Mouse (Mus musculus) T-helper 2 cell (primary cell): ENCODE measurements around the gene Speer4c.
"Not testable (repeated sequence)": the region's sequence is repeated elsewhere in the genome, so short reads cannot be mapped to it uniquely, and the experiment has no call there.

Experiments used
- in situ Hi-C: fragments of 300-600 bp; cut with MboI, MseI; formaldehyde crosslinking; loops from one replicate; pipeline ENCODE4 v1.15.1; 2025; ENCODE audit warnings: high pct_unique_total_duplicates

Gene Speer4c

GRCm38 (mm10) chr5:15714171-15714570, at the start of gene Speer4c:
Speer4c (minus strand) TSS chr5:15714271.
- in situ Hi-C loops = not testable (repeated sequence)

- in situ Hi-C loops = no loop called here
These were observed 33.6 kb upstream of the Speer4c start for GRCm38 (mm10) chr5:15747478-15748255.

GRCm38 (mm10) chr5:15734097-15734867, 20.2 kb upstream of the Speer4c start:
- in situ Hi-C loops = no loop called here

- in situ Hi-C loops = not testable (repeated sequence)
These were observed 11.2 kb downstream of the Speer4c start for GRCm38 (mm10) chr5:15702891-15703290.

GRCm38 (mm10) chr5:15697719-15698118, 16.4 kb downstream of the Speer4c start:
- in situ Hi-C loops = loop anchor here (10.0 to 25.0 kb wide), 3 partner anchors 103 to 743 kb away; no protein-coding TSS in a partner anchor

- in situ Hi-C loops = loop anchor here (5.0 to 25.0 kb wide), 4 partner anchors 97 to 737 kb away; no protein-coding TSS in a partner anchor
These were observed 22.2 kb downstream of the Speer4c start for GRCm38 (mm10) chr5:15691849-15692248.

- in situ Hi-C loops = loop anchor here (5.0 to 25.0 kb wide), 4 partner anchors 96 to 736 kb away; no protein-coding TSS in a partner anchor
These were observed 23.2 kb downstream of the Speer4c start for GRCm38 (mm10) chr5:15690822-15691221.

GRCm38 (mm10) chr5:15689659-15690213, 24.3 kb downstream of the Speer4c start:
- in situ Hi-C loops = loop anchor here (5.0 to 25.0 kb wide), 4 partner anchors 95 to 735 kb away; no protein-coding TSS in a partner anchor

- in situ Hi-C loops = loop anchor here (25.0 kb wide), 1 partner anchor 627 kb away; no protein-coding TSS in a partner anchor
These were observed 25.0 kb downstream of the Speer4c start for GRCm38 (mm10) chr5:15688874-15689658.

- in situ Hi-C loops = loop anchor here (25.0 kb wide), 1 partner anchor 619 kb away; no protein-coding TSS in a partner anchor
These were observed 32.6 kb downstream of the Speer4c start for GRCm38 (mm10) chr5:15681301-15682035.

GRCm38 (mm10) chr5:15679980-15680949, 33.8 kb downstream of the Speer4c start:
- in situ Hi-C loops = loop anchor here (25.0 kb wide), 1 partner anchor 618 kb away; no protein-coding TSS in a partner anchor

- in situ Hi-C loops = loop anchor here (25.0 kb wide), 1 partner anchor 617 kb away; no protein-coding TSS in a partner anchor
These were observed 35.2 kb downstream of the Speer4c start for GRCm38 (mm10) chr5:15678907-15679306.

- in situ Hi-C loops = loop anchor here (25.0 kb wide), 1 partner anchor 615 kb away; no protein-coding TSS in a partner anchor
These were observed 36.3 kb downstream of the Speer4c start for GRCm38 (mm10) chr5:15677750-15678149.

GRCm38 (mm10) chr5:15674429-15675244, 39.4 kb downstream of the Speer4c start:
- in situ Hi-C loops = loop anchor here (25.0 kb wide), 1 partner anchor 612 kb away; no protein-coding TSS in a partner anchor

GRCm38 (mm10) chr5:15673989-15674388, 40.1 kb downstream of the Speer4c start:
- in situ Hi-C loops = not testable (repeated sequence)

- in situ Hi-C loops = not testable (repeated sequence)
These were observed 43.3 kb downstream of the Speer4c start for GRCm38 (mm10) chr5:15670789-15671188.

- in situ Hi-C loops = not testable (repeated sequence)
These were observed 50.2 kb downstream of the Speer4c start for GRCm38 (mm10) chr5:15663847-15664246.
